Mouse (Mus musculus) lung, embryonic 15.5 days (tissue): Measurements from ENCODE around the gene Rnf182. TPM values are rescaled to one million over a fixed set of nuclear protein-coding genes. Genes with fewer than 3 reads are reported as not detected.

Experiments
- ATAC-seq: fragments of 200-750 bp; cut with Nextera tagmentation; 2 replicates; pipeline ENCODE4 v1.8.0; 2017; ENCODE audit warnings: moderate number of reproducible peaks, borderline replicate concordance; ENCODE audit not compliant: low FRiP score, low TSS enrichment; ENCODE audit errors: extremely low read depth
- H3K27ac ChIP-seq: fragments of 300-500 bp; sonication (generic); 2 replicates; pipeline ENCODE4 v1.5.1; 2015; ENCODE audit warnings: moderate library complexity, mild to moderate bottlenecking, inconsistent platforms
- H3K27me3 ChIP-seq: fragments of 300-500 bp; sonication (generic); 2 replicates; pipeline ENCODE4 v1.6.1; 2015; ENCODE audit warnings: inconsistent platforms
- H3K36me3 ChIP-seq: fragments of 300-500 bp; sonication (generic); 2 replicates; pipeline ENCODE4 v1.6.1; 2015; ENCODE audit warnings: inconsistent platforms
- H3K4me1 ChIP-seq: fragments of 300-500 bp; sonication (generic); 2 replicates; pipeline ENCODE4 v1.6.1; 2015; ENCODE audit warnings: inconsistent platforms
- H3K4me2 ChIP-seq: fragments of 300-500 bp; sonication (generic); 2 replicates; pipeline ENCODE4 v1.6.1; 2015; ENCODE audit warnings: inconsistent platforms, mild to moderate bottlenecking, moderate library complexity
- H3K4me3 ChIP-seq: fragments of 300-500 bp; sonication (generic); 2 replicates; pipeline ENCODE4 v1.5.1; 2015; ENCODE audit warnings: mild to moderate bottlenecking, inconsistent platforms
- H3K9ac ChIP-seq: fragments of 300-500 bp; sonication (generic); 2 replicates; pipeline ENCODE4 v1.6.1; 2015; ENCODE audit warnings: inconsistent platforms
- H3K9me3 ChIP-seq: fragments of 300-500 bp; sonication (generic); 2 replicates; pipeline ENCODE4 v1.6.1; 2016; ENCODE audit warnings: inconsistent platforms
- WGBS: fragments of 180-500 bp; shearing (Covaris S2); methylation state at CpG from one replicate; pipeline ENCODE4 v1.1.7; 2015; 5-methylcytosine and 5-hydroxymethylcytosine counted together
- polyA plus RNA-seq: library from polyadenylated mRNA; unstranded; fragments of >200 nt; fragmentation: Nextera tagmentation; extraction: Ambion mirVana; gene quantifications from 2 replicates; pipeline ENCODE4 v1.2.1, GENCODE M21; 2015

Rnf182 gene
- polyA plus RNA-seq, 1 experiment from 2014 or later = 3.4 TPM

DNA sequence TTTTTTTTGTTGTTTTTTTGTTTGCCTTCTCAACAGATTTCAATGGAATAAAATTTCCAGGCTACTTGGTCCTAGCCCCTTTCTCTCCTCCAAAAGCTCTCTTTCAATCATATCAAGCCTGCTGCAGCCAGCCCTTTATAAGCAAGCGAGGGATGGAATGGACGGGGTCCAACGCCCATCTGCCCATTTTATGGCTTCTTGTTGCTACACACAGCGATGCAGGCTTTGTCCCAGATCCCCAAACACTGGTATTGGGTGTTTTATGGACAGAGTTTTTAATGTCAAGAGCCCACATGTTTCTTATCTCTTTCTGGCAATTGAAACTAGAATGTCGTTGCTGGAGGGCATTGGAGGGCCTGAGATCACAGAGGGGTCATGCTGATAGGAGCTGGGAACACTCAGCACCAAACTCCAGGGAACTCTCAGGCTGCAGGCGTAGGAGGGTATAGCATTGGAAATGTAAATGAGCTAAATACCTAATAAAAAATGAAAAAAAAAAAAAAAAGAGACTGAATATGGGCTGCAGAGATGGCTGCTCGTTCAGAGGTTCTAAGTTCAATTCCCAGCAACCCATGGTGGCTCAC, 89.1 kb downstream of the Rnf182 start:
- H3K36me3 ChIP-seq = no peaks in the 10 kb centered on the region
- H3K4me1 ChIP-seq = peaks cover 3% of the 10 kb centered on the region; the same call in 1 of the 2 replicates
- H3K9me3 ChIP-seq = no peaks in the 10 kb centered on the region
- 54% methylated on average over 7 of the region's 7 CpGs for WGBS
- H3K9ac ChIP-seq = no peak overlapping the region
- no peak overlapping the region for H3K27ac ChIP-seq
- no peak for ATAC-seq
- H3K4me3 ChIP-seq = no peak overlapping the region
- no peaks in the 10 kb centered on the region for H3K27me3 ChIP-seq
- H3K4me2 ChIP-seq = no peak overlapping the region

DNA sequence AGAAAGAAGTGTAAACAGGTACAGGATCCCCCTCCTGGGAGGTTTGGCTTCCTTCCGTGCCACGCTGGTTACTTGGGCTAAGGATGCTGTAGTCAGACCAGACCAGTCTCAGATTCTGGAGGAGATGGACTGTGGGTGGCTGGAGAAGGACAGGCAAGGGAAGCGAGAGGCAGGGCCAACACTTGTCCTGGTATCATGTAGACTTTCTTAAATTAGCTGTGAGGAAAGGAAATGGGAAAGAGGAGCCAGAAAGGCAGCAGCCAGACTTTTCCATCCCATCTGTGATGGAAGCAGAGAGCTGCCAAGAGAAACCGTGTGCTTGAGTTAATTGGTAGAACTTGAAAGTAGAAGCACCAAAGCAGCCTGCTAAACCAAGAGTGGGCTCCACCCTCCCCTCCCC, 90.9 kb downstream of the Rnf182 start:
- Histone ChIP-seq H3K36me3 (no peaks in the 10 kb centered on the region), H3K4me3 (no peak overlapping the region), H3K27ac (no peak overlapping the region), H3K4me1 (peaks cover 3% of the 10 kb centered on the region; the same call in 1 of the 2 replicates), H3K9ac (no peak overlapping the region), H3K27me3 (no peaks in the 10 kb centered on the region), H3K9me3 (no peaks in the 10 kb centered on the region), H3K4me2 (no peak overlapping the region)
- 53% methylated on average over 4 of the region's 4 CpGs for WGBS
- no peak for ATAC-seq

DNA sequence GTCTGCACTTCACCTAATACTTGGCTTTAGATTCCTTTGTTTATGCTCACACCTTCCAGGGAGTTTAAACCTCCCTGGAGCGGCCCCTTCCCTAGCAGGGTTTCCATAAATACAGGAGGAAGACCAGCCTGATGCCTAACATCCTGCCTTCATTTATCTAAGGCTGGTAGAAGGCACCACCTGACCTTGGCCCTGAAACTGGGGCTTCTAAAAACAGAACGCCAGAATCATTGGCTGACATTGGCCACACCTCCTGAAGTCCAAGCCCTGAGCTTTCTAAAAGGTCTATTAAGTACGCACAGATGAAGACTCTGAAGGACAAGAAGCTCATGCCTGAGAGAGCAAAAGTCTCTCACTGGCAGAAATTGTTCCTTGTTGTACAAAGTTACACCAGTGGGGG, 94.0 kb downstream of the Rnf182 start:
- Histone ChIP-seq H3K36me3 (no peaks in the 10 kb centered on the region), H3K27ac (no peak overlapping the region), H3K9me3 (no peaks in the 10 kb centered on the region), H3K27me3 (no peaks in the 10 kb centered on the region), H3K4me3 (no peak overlapping the region), H3K4me1 (no peaks in the 10 kb centered on the region), H3K9ac (no peak overlapping the region), H3K4me2 (no peak overlapping the region)
- no peak for ATAC-seq
- 46% methylated on average over 3 of the region's 3 CpGs for WGBS

DNA sequence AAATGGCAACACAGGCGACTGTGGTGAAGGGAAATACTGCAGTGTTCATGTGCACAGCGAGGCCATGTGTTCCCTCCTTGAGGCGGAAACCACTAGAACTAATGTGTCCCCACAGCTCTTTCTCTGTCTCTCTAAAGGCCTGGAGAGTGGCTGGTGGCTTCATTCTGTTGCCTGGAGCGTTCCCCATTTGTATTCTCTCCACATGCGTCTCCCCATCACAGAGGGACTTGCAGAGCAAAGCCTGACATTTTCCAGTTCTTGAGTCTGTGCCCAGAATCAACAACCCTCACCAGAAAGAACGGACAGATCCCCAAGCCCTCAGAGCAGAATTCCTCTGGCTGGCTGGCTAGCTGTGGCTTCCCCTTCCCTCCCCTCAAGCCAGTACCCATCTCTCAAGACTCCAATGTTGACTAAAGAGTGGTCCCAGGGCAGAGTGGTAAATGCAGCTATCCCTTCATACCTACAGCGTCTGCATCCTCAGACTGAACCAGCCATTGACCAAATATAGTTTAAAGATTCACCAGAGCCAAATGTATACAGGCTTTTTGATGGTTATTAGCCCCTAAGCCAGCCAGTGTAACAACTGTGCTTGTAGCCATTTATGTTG, 96.3 kb downstream of the Rnf182 start:
- no peaks in the 10 kb centered on the region for H3K9me3 ChIP-seq
- H3K36me3 ChIP-seq = no peaks in the 10 kb centered on the region
- H3K9ac ChIP-seq = no peak overlapping the region
- no peaks in the 10 kb centered on the region for H3K27me3 ChIP-seq
- no peak overlapping the region for H3K4me3 ChIP-seq
- ATAC-seq = no peak
- H3K4me1 ChIP-seq = no peaks in the 10 kb centered on the region
- H3K27ac ChIP-seq = no peak overlapping the region
- no peak overlapping the region for H3K4me2 ChIP-seq
- 73% methylated on average over 7 of the region's 7 CpGs for WGBS

DNA sequence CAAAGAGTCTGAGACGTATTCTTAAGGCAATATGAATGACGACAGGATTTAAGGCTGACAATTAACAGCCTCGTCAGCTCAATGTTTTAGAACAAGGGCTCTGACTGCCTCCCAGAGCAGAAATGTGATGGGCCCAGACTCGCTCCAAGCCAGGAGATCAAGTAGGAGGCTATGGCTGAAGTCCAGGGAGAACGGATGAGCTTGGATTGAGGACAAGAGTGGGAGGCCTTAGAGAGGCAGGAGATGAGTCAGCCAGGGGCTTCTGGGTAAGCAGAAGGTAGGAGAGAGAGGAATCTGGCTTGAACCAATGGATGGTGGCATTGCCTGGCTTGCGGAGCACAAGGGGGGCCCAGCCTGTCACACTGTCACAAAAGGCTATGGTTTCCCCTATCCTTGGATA, 99.2 kb downstream of the Rnf182 start:
- H3K9me3 ChIP-seq = no peaks in the 10 kb centered on the region
- H3K27me3 ChIP-seq = no peaks in the 10 kb centered on the region
- no peaks in the 10 kb centered on the region for H3K4me1 ChIP-seq
- H3K27ac ChIP-seq = no peak overlapping the region
- no peak for ATAC-seq
- WGBS = 76% methylated on average over 6 of the region's 6 CpGs
- no peak overlapping the region for H3K4me2 ChIP-seq
- H3K4me3 ChIP-seq = no peak overlapping the region
- H3K36me3 ChIP-seq = no peaks in the 10 kb centered on the region
- no peak overlapping the region for H3K9ac ChIP-seq

DNA sequence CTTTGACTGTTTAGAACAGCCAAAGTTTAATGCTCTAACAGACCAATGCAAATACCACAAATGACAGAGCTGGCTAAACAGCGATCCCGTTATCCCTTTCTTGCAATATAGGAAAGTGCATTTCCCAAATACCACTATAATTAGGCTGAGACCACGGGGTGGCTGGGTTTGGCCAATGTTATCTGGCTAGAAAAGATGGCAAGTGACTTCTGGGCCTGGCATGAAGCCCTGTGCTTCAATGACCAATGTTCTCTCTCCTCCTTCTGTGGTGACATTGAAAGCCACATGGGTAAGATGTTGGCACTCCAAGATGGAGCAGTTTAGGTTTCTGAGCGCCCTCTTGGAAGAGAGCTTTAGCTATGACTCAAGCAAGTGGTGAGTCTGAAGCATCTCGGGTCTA, 100.0 kb downstream of the Rnf182 start:
- no peak overlapping the region for H3K4me3 ChIP-seq
- no peak for ATAC-seq
- H3K9me3 ChIP-seq = no peaks in the 10 kb centered on the region
- no peaks in the 10 kb centered on the region for H3K36me3 ChIP-seq
- no peak overlapping the region for H3K9ac ChIP-seq
- WGBS = 86% methylated on average over 5 of the region's 5 CpGs
- no peak overlapping the region for H3K4me2 ChIP-seq
- H3K27ac ChIP-seq = no peak overlapping the region
- H3K4me1 ChIP-seq = no peaks in the 10 kb centered on the region
- H3K27me3 ChIP-seq = no peaks in the 10 kb centered on the region

DNA sequence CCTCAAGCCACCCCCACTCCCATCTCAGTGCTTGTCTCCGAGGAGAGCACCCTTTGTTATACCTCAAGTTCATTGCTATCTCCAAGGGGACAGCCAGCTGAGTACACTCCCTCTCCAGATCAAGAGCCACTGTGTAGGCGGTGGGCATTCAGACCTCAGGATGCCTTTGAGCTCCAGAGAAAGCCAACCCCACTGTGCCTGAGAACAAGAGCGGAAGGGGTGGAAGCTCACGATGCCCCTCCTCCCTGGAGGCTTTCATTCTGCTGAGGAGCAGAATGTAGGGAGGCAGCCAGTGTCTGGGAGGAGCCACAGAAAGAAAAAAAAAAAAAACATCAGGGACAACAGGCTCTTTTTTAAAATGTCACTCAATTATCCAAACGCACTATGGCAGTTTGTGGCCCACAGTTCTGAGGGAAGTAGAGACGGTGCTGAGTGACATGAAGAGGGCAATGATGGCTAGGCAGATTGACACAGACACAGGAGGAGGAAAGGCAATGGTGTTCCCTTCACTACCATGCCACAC, 101.1 kb downstream of the Rnf182 start:
- no peak overlapping the region for H3K4me3 ChIP-seq
- H3K9ac ChIP-seq = no peak overlapping the region
- no peaks in the 10 kb centered on the region for H3K9me3 ChIP-seq
- H3K27me3 ChIP-seq = no peaks in the 10 kb centered on the region
- H3K4me1 ChIP-seq = no peaks in the 10 kb centered on the region
- no peak overlapping the region for H3K4me2 ChIP-seq
- H3K27ac ChIP-seq = no peak overlapping the region
- no peak for ATAC-seq
- H3K36me3 ChIP-seq = no peaks in the 10 kb centered on the region
- 37% methylated on average over 6 of the region's 6 CpGs for WGBS

DNA sequence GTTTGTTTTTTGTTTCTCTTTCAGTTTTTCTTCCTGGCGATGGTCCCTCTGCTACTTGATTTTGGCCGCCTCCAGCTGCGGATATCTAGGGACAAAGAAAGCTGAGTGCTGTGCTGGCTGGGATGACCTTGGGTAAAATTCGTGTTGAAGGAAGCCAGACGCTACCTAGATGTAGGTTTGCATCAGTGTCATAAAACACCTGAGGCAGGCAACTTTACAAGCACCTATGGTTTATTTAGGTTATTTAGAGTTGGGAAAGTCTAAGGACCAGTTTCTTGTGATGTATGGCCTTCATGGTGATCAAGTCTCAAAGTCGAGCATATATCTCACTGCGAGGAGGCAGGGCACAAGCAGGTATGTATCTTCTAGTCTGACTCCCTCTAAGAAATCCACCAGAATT, 102.7 kb downstream of the Rnf182 start:
- Histone ChIP-seq H3K27ac (no peak overlapping the region), H3K36me3 (no peaks in the 10 kb centered on the region), H3K4me2 (no peak overlapping the region), H3K4me3 (no peak overlapping the region), H3K9me3 (no peaks in the 10 kb centered on the region), H3K9ac (no peak overlapping the region), H3K27me3 (no peaks in the 10 kb centered on the region), H3K4me1 (no peaks in the 10 kb centered on the region)
- no peak for ATAC-seq
- WGBS = 94% methylated on average over 7 of the region's 7 CpGs

DNA sequence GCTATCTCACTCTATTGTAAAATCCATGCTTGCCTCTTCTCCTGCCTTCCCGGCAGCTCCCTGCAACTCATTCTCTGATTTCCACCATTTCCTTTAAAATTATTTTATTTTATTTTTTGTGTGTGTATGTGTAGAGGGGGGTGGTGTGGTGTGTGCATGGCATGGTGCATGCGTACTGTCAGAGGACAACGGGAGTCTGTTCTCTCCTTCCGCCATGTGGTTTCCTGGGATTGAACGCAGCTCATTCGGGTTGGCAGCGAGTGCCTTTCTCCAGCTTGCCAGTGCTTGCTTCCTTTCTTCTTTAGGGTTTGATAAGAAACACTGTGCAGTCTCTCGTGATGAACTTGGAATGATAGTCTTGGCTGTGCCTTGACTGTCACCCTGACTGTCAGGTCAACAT, 105.0 kb downstream of the Rnf182 start:
- no peak overlapping the region for H3K9ac ChIP-seq
- no peaks in the 10 kb centered on the region for H3K27me3 ChIP-seq
- WGBS = 66% methylated on average over 8 of the region's 8 CpGs
- H3K4me3 ChIP-seq = no peak overlapping the region
- H3K9me3 ChIP-seq = no peaks in the 10 kb centered on the region
- no peaks in the 10 kb centered on the region for H3K4me1 ChIP-seq
- no peak for ATAC-seq
- no peak overlapping the region for H3K27ac ChIP-seq
- no peak overlapping the region for H3K4me2 ChIP-seq
- no peaks in the 10 kb centered on the region for H3K36me3 ChIP-seq

Other genes starting within 250 kb of the Rnf182 start
- 137 and 145 TPM in 2 replicates for gene Nol7, start 217.3 kb upstream of the Rnf182 start, polyA plus RNA-seq
- 8.1 and 9.2 TPM in 2 replicates for gene Ranbp9, start 134.4 kb upstream of the Rnf182 start, polyA plus RNA-seq
- 16.2 and 17.9 TPM in 2 replicates for gene Mcur1, start 55.5 kb upstream of the Rnf182 start, polyA plus RNA-seq
- 12.9 and 15.1 TPM in 2 replicates for gene Cd83, start 169.1 kb downstream of the Rnf182 start, polyA plus RNA-seq